Comparison of ENCODE assay signal across 21 mouse cellular contexts in the genomic region with DNA sequence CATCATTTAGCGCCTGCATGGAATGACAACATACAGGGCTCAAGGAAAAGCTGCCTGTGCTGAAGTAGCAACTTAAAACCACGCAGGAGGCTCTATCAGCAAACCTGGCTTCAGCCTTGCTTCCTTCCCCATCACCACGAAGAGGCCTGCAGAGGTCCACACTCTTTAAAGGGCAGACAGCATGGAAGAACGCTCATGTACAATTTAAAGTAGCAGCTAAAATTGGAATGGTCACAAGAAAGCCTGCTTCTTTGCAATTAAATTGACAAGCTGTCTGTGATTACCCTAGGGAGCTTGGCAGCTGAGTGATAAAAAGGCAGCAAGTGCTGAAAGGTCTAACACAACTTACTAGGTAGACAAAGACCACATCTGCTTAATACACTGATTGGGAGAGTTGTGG.
A peak's percentile ranks its signal among the peaks of the same experiment; 100 is the strongest.
DNase-seq lines count a peak whose midpoint lies in the region; ATAC-seq and TF ChIP-seq lines count a peak whose summit lies in the region.
"Had no signal": no experiment of that assay in that cellular context is flagged by ENCODE, and none has a peak within 500 bp of the region (broad histone marks: within the 10 kb centered on the region; RNA-seq: fewer than 3 reads in every experiment).

No protein-coding gene starts in this region.

- DNase-seq in midbrain, embryonic 11.5 days (ENCODE audit: low spot score, missing footprints): no peak
- DNase-seq in midbrain, postnatal 0 days (ENCODE audit: low spot score): no peak
- DNase-seq in embryonic facial prominence, embryonic 10.5 days (ENCODE audit: low spot score): peak; percentile 16
- no peak for DNase-seq in limb, embryonic 10.5 days (ENCODE audit: low spot score)
- no peak for DNase-seq in thymus, postnatal 0 days (ENCODE audit: low spot score)
- no peak for DNase-seq in hindbrain, postnatal 0 days (ENCODE audit: low spot score)
- DNase-seq: adrenal gland, postnatal 14 days; cerebellum, adult 9-11 months; gastrocnemius, postnatal 25 days; kidney, adult 18-20 months; kidney, postnatal 14 days; lung, adult 2 months; right cerebral cortex, adult 18-20 months; thymus, postnatal 4 days had no signal

- no peaks in the 10 kb centered on the region for H3K36me3 ChIP-seq in midbrain, embryonic 11.5 days (ENCODE audit: control insufficient read depth, insufficient read depth, low read length)
- no peaks in the 10 kb centered on the region for H3K36me3 ChIP-seq in midbrain, postnatal 0 days (ENCODE audit: insufficient read depth, low read length)
- no peaks in the 10 kb centered on the region for H3K36me3 ChIP-seq in embryonic facial prominence, embryonic 10.5 days (replicated peaks)
- H3K36me3 ChIP-seq in heart, embryonic 11.5 days (ENCODE audit: control insufficient read depth, insufficient read depth, low read length): no peaks in the 10 kb centered on the region
- H3K36me3 ChIP-seq in limb, embryonic 10.5 days: no peaks in the 10 kb centered on the region
- no peaks in the 10 kb centered on the region for H3K36me3 ChIP-seq in hindbrain, postnatal 0 days (ENCODE audit: insufficient read depth, low read length)
- H3K36me3 ChIP-seq: embryonic facial prominence, embryonic 12.5 days; limb, embryonic 15.5 days had no signal

- H3K9ac ChIP-seq in midbrain, embryonic 11.5 days (ENCODE audit: low read length): no peak overlapping the region
- no peak overlapping the region for H3K9ac ChIP-seq in midbrain, postnatal 0 days (replicated peaks; ENCODE audit: low read length, poor library complexity, severe bottlenecking)
- no peak overlapping the region for H3K9ac ChIP-seq in heart, embryonic 11.5 days (ENCODE audit: low read depth, low read length)
- no peak overlapping the region for H3K9ac ChIP-seq in hindbrain, postnatal 0 days (replicated peaks; ENCODE audit: low read length)
- H3K9ac ChIP-seq: embryonic facial prominence, embryonic 12.5 days; limb, embryonic 15.5 days had no signal

- H3K4me2 ChIP-seq in midbrain, embryonic 11.5 days: no peak overlapping the region
- no peak overlapping the region for H3K4me2 ChIP-seq in midbrain, postnatal 0 days (ENCODE audit: low read depth, low read length, poor library complexity, severe bottlenecking)
- peak overlapping the region; percentile 32 for H3K4me2 ChIP-seq in heart, embryonic 11.5 days
- H3K4me2 ChIP-seq in hindbrain, postnatal 0 days (ENCODE audit: low read depth, low read length): no peak overlapping the region
- H3K4me2 ChIP-seq: embryonic facial prominence, embryonic 12.5 days; limb, embryonic 15.5 days had no signal

- no peak overlapping the region for H3K4me3 ChIP-seq in midbrain, embryonic 11.5 days (ENCODE audit: low read depth, low read length)
- H3K4me3 ChIP-seq in midbrain, postnatal 0 days (ENCODE audit: low read depth, low read length): no peak overlapping the region
- H3K4me3 ChIP-seq in embryonic facial prominence, embryonic 10.5 days: no peak overlapping the region
- no peak overlapping the region for H3K4me3 ChIP-seq in heart, embryonic 11.5 days (ENCODE audit: low read depth, low read length)
- no peak overlapping the region for H3K4me3 ChIP-seq in limb, embryonic 10.5 days
- no peak overlapping the region for H3K4me3 ChIP-seq in hindbrain, postnatal 0 days (ENCODE audit: low read length)
- H3K4me3 ChIP-seq: embryonic facial prominence, embryonic 12.5 days; limb, embryonic 15.5 days had no signal

- H3K27ac ChIP-seq in midbrain, embryonic 11.5 days (ENCODE audit: low read depth, low read length): no peak overlapping the region
- no peak overlapping the region for H3K27ac ChIP-seq in midbrain, postnatal 0 days (ENCODE audit: low read depth, low read length)
- peak overlapping the region; percentile 48; the same call in 1 of the 2 replicates for H3K27ac ChIP-seq in embryonic facial prominence, embryonic 10.5 days (replicated peaks)
- H3K27ac ChIP-seq in heart, embryonic 11.5 days (ENCODE audit: low read depth, low read length): peak overlapping the region; percentile 83
- H3K27ac ChIP-seq in limb, embryonic 10.5 days: no peak overlapping the region
- no peak overlapping the region for H3K27ac ChIP-seq in hindbrain, postnatal 0 days
- H3K27ac ChIP-seq: embryonic facial prominence, embryonic 12.5 days; limb, embryonic 15.5 days; macrophage had no signal

- WGBS in midbrain, embryonic 11.5 days: 69% methylated on average over 4 of the region's 4 CpGs
- WGBS in midbrain, postnatal 0 days: 59% methylated on average over 4 of the region's 4 CpGs
- 46% methylated on average over 4 of the region's 4 CpGs for WGBS in embryonic facial prominence, embryonic 10.5 days
- WGBS in heart, embryonic 11.5 days (ENCODE audit: insufficient replicate concordance): 19% methylated on average over 4 of the region's 4 CpGs
- 43% methylated on average over 4 of the region's 4 CpGs for WGBS in limb, embryonic 10.5 days
- WGBS in hindbrain, postnatal 0 days: 52% methylated on average over 4 of the region's 4 CpGs

- peak; percentile 9; the same call in 1 of the 2 replicates for ATAC-seq in midbrain, embryonic 11.5 days (ENCODE audit: low FRiP score)
- no peak for ATAC-seq in midbrain, postnatal 0 days (ENCODE audit: low FRiP score)
- ATAC-seq in heart, embryonic 11.5 days (replicated peaks; ENCODE audit: insufficient number of reproducible peaks, low FRiP score, low TSS enrichment): peak; percentile 76
- ATAC-seq in hematopoietic stem cell, adult 5-6 weeks (replicated peaks in 1 of 2; ENCODE audit: insufficient read depth in 1 of 2, low FRiP score in 2 of 2, low TSS enrichment in 1 of 2, low read depth in 1 of 2, poor library complexity in 2 of 2, severe bottlenecking in 2 of 2): peak; percentile 40 to 55; a peak in 1 of 4 replicates
- ATAC-seq in hindbrain, postnatal 0 days: no peak
- ATAC-seq: CD4-positive, CD25-positive, alpha-beta regulatory T cell, adult 4 months; hindbrain, embryonic 16.5 days had no signal

- no peaks in the 10 kb centered on the region for H3K27me3 ChIP-seq in midbrain, embryonic 11.5 days (ENCODE audit: control insufficient read depth, insufficient read depth, low read length)
- no peaks in the 10 kb centered on the region for H3K27me3 ChIP-seq in midbrain, postnatal 0 days (ENCODE audit: insufficient read depth, low read length)
- H3K27me3 ChIP-seq in embryonic facial prominence, embryonic 10.5 days (replicated peaks; ENCODE audit: low read depth, poor library complexity, severe bottlenecking): no peaks in the 10 kb centered on the region
- no peaks in the 10 kb centered on the region for H3K27me3 ChIP-seq in heart, embryonic 11.5 days (ENCODE audit: control insufficient read depth, insufficient read depth, low read length)
- no peaks in the 10 kb centered on the region for H3K27me3 ChIP-seq in limb, embryonic 10.5 days (ENCODE audit: low read depth, poor library complexity, severe bottlenecking)
- no peaks in the 10 kb centered on the region for H3K27me3 ChIP-seq in hindbrain, postnatal 0 days (ENCODE audit: insufficient read depth, low read length)
- H3K27me3 ChIP-seq: embryonic facial prominence, embryonic 12.5 days; limb, embryonic 15.5 days had no signal

- no peak for TF ChIP-seq CTCF in midbrain, postnatal 0 days (IDR thresholded peaks at IDR 0.05)
- no peak for TF ChIP-seq CTCF in hindbrain, postnatal 0 days (IDR thresholded peaks at IDR 0.05; ENCODE audit: low read depth)

- H3K9me3 ChIP-seq in midbrain, embryonic 11.5 days (ENCODE audit: control insufficient read depth, low read length): no peaks in the 10 kb centered on the region
- H3K9me3 ChIP-seq in midbrain, postnatal 0 days (ENCODE audit: low read length): no peaks in the 10 kb centered on the region
- no peaks in the 10 kb centered on the region for H3K9me3 ChIP-seq in embryonic facial prominence, embryonic 10.5 days
- no peaks in the 10 kb centered on the region for H3K9me3 ChIP-seq in heart, embryonic 11.5 days (replicated peaks; ENCODE audit: control insufficient read depth, low read length)
- no peaks in the 10 kb centered on the region for H3K9me3 ChIP-seq in limb, embryonic 10.5 days (replicated peaks)
- H3K9me3 ChIP-seq in hindbrain, postnatal 0 days (ENCODE audit: low read length): no peaks in the 10 kb centered on the region
- H3K9me3 ChIP-seq: embryonic facial prominence, embryonic 12.5 days; limb, embryonic 15.5 days had no signal

- H3K4me1 ChIP-seq in midbrain, embryonic 11.5 days (ENCODE audit: control insufficient read depth, insufficient read depth, low read length): no peaks in the 10 kb centered on the region
- H3K4me1 ChIP-seq in midbrain, postnatal 0 days (ENCODE audit: insufficient read depth, low read length): no peaks in the 10 kb centered on the region
- H3K4me1 ChIP-seq in embryonic facial prominence, embryonic 10.5 days: peaks cover 37% of the 10 kb centered on the region
- peaks cover 14% of the 10 kb centered on the region for H3K4me1 ChIP-seq in heart, embryonic 11.5 days (ENCODE audit: control insufficient read depth, insufficient read depth, low read length)
- H3K4me1 ChIP-seq in limb, embryonic 10.5 days: peaks cover 20% of the 10 kb centered on the region
- H3K4me1 ChIP-seq in hindbrain, postnatal 0 days (ENCODE audit: insufficient read depth, low read length): no peaks in the 10 kb centered on the region; the same call in 1 of the 2 replicates

Comparison
In these comparisons a context has a peak if more than half of its experiments do, and no peak if none do; other contexts are left out.
1. ATAC-seq: peak in midbrain, embryonic 11.5 days (single experiment), heart, embryonic 11.5 days (single experiment) and hematopoietic stem cell, adult 5-6 weeks (2 of 2); none in midbrain, postnatal 0 days (single experiment) and hindbrain, postnatal 0 days (single experiment).
2. H3K27ac ChIP-seq: peak in embryonic facial prominence, embryonic 10.5 days (single experiment) and heart, embryonic 11.5 days (single experiment); none in midbrain, embryonic 11.5 days (single experiment), midbrain, postnatal 0 days (single experiment), limb, embryonic 10.5 days (single experiment) and hindbrain, postnatal 0 days (single experiment).